Mouse (Mus musculus): ENCODE results near the gene Npw. TPM values are rescaled to one million over a fixed set of nuclear protein-coding genes. Genes with fewer than 3 reads are reported as not detected.
"Not testable (repeated sequence)": the region's sequence is repeated elsewhere in the genome, so short reads cannot be mapped to it uniquely, and the experiment has no call there.

Npw gene
- total and polyA plus RNA-seq, 3 experiments: not detected

DNA sequence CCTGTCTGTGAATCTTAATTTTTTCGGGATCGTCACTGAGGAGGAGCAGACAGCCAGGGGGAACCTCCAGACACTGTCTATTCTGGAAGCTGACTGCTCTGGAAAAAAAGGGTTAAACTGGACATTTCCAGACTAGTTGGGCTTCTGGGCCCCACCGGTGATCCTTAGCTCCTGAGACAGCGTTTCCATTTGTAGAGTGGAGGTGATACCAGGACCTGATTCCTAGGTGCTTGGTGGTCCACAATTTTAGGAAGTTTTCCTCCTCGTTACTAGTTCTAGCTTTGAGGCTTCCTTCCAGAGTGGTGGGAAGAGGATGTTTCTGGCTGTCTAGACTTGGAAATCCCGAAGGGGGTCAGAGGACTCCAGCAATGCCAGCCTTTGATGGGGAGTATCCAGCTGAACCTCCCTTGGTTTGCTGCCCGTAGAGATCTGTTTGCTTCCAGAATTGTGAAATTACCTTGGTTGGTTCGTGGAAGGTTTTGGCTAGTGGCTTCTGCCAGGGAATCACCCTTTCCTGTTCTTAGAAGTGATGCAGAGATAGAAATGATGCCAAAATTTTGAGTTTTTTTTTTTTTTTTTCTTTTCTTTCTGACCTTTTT, 12.1 kb upstream of the Npw start:
- no peak for DNase-seq
- H3K36me3 ChIP-seq (ENCODE audit: control insufficient read depth, insufficient read depth, low read length): no peaks in the 10 kb centered on the region
- intact Hi-C loops (cut with DNase I): no loop called here
- peak overlapping the region; percentile 91 for H3K4me3 ChIP-seq
- H3K9ac ChIP-seq (ENCODE audit: low read depth, low read length): peak overlapping the region; percentile 96
- WGBS: 3% methylated on average over 8 of the region's 8 CpGs
- TF ChIP-seq CTCF (IDR thresholded peaks at IDR 0.05) (no peak), POLR2A (IDR thresholded peaks at IDR 0.05; ENCODE audit: insufficient read depth, low read depth, low read length) (no peak), EP300 (IDR thresholded peaks at IDR 0.05; ENCODE audit: insufficient read depth, low read depth, low read length) (no peak)
- peak overlapping the region; percentile 94 for H3K27ac ChIP-seq
- no peaks in the 10 kb centered on the region for H3K27me3 ChIP-seq (ENCODE audit: control insufficient read depth, insufficient read depth, low read length)
- H3K79me2 ChIP-seq (replicated peaks; ENCODE audit: control insufficient read depth, insufficient read depth, low read length): peaks cover 1% of the 10 kb centered on the region
- H3K4me1 ChIP-seq (ENCODE audit: control insufficient read depth, insufficient read depth, low read length): peaks cover 14% of the 10 kb centered on the region

DNA sequence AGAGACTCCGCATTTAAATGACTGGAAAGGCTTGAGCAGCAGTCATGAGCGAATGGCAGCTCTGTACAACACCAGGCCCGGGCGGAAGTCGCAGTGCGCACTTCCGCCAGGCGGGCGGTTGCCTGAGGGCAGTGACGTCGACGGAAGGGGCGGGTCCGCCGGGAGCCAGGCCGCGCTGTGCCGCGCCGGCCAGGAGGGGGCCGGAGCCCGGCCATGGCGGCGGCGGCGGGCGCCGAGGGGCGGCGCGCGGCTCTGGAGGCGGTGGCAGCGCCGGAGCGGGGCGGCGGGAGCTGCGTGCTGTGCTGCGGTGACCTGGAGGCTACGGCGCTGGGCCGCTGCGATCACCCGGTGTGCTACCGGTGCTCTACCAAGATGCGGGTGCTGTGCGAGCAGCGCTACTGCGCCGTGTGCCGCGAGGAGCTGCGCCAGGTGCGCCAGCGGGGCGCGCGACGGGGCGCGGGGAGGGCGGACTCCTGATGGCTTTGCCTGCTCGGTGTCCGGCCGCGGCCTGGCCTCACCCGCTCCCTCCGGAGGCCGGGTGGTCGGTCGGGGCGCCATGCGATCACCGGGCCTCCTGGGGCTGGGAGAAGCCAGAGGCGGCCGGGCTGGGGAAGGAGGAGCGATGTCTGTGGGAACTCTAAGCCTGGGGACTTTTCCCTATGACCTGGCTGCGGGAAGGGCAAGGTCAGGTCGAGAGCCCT, 11.4 kb upstream of the Npw start, which contains the start of gene Zfp598:
Gene Zfp598 (plus strand): TSS at position 143 of the 701 bp plus-strand sequence.
- WGBS: 1% methylated on average over 76 of the region's 80 CpGs
- Histone ChIP-seq H3K9ac (ENCODE audit: low read depth, low read length) (peak within 1 kb of the TSS; percentile 96), H3K4me3 (peak within 1 kb of the TSS; percentile 91), H3K4me1 (ENCODE audit: control insufficient read depth, insufficient read depth, low read length) (peaks cover 14% of the 10 kb centered on the region), H3K79me2 (replicated peaks; ENCODE audit: control insufficient read depth, insufficient read depth, low read length) (peaks cover 1% of the 10 kb centered on the region), H3K27ac (peak within 1 kb of the TSS; percentile 94), H3K36me3 (ENCODE audit: control insufficient read depth, insufficient read depth, low read length) (no peaks in the 10 kb centered on the region), H3K27me3 (ENCODE audit: control insufficient read depth, insufficient read depth, low read length) (no peaks in the 10 kb centered on the region)
- peak; percentile 97 to 98 for DNase-seq
- TF ChIP-seq CTCF (IDR thresholded peaks at IDR 0.05) (peak; percentile 58), POLR2A (IDR thresholded peaks at IDR 0.05; ENCODE audit: insufficient read depth, low read depth, low read length) (peak; percentile 88), EP300 (IDR thresholded peaks at IDR 0.05; ENCODE audit: insufficient read depth, low read depth, low read length) (peak; percentile 53; the same call in 1 of the 2 replicates)
- intact Hi-C loops (cut with DNase I): loop anchor here (2.0 to 5.0 kb wide), 2 partner anchors 37 to 192 kb away; partner anchors contain the start of genes Mlst8 and Tbl3

DNA sequence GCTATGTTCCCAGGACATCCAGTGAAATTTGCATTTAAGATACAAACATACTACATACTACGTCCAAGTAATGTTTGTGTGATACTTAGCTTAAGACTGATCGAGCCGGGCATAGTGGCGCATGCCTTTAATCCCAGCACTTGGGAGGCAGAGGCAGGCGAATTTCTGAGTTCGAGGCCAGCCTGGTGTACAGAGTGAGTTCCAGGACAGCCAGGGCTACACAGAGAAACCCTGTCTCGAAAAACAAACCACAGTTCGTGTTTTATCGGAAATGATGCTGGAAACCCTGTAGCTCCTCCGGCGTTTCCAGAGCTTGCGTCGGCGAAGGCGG, 10.9 kb upstream of the Npw start:
- not testable (repeated sequence) for H3K79me2 ChIP-seq (replicated peaks; ENCODE audit: control insufficient read depth, insufficient read depth, low read length); H3K27me3 ChIP-seq (ENCODE audit: control insufficient read depth, insufficient read depth, low read length); DNase-seq; H3K36me3 ChIP-seq (ENCODE audit: control insufficient read depth, insufficient read depth, low read length)
- peaks cover 13% of the 10 kb centered on the region for H3K4me1 ChIP-seq (ENCODE audit: control insufficient read depth, insufficient read depth, low read length)
- WGBS: 6% methylated on average over 15 of the region's 15 CpGs
- peak overlapping the region; percentile 60 for H3K9ac ChIP-seq (ENCODE audit: low read depth, low read length)
- peak overlapping the region; percentile 82 for H3K27ac ChIP-seq
- peak overlapping the region; percentile 60 for H3K4me3 ChIP-seq
- intact Hi-C loops (cut with DNase I): loop anchor here (2.0 to 5.0 kb wide), 2 partner anchors 38 to 192 kb away; partner anchors contain the start of genes Mlst8 and Tbl3

DNA sequence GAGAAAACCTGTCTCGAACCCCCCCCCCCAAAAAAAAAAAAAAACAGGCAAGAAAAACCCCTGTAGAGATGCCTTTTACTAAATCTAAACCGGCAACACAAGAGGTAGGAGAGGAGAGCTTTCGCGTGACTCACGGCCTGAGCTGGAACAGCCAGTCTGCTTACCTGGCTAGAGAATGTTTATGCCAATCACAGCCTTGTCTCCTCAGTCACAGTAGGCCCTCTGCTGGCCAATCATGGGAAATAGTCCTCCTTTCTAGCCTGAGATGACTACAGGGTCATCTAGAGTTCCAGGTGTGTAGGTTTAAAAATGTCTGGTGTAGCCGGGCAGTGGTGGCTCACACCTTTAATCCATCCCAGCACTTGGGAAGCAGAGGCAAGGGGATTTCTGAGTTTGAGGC, 9.2 kb upstream of the Npw start:
- no peaks in the 10 kb centered on the region; the same call in 1 of the 2 replicates for H3K79me2 ChIP-seq (replicated peaks; ENCODE audit: control insufficient read depth, insufficient read depth, low read length)
- H3K36me3 ChIP-seq (ENCODE audit: control insufficient read depth, insufficient read depth, low read length): no peaks in the 10 kb centered on the region
- H3K4me1 ChIP-seq (ENCODE audit: control insufficient read depth, insufficient read depth, low read length): peaks cover 13% of the 10 kb centered on the region
- intact Hi-C loops (cut with DNase I): loop anchor here (5.0 kb wide), 1 partner anchor 190 kb away; the partner anchor contains the start of gene Mlst8
- TF ChIP-seq POLR2A (IDR thresholded peaks at IDR 0.05; ENCODE audit: insufficient read depth, low read depth, low read length) (no peak), EP300 (IDR thresholded peaks at IDR 0.05; ENCODE audit: insufficient read depth, low read depth, low read length) (0 out of 2 replicates have a peak, but pooled peaks have one; percentile 55), CTCF (IDR thresholded peaks at IDR 0.05) (peak; percentile 82)
- 16% methylated on average over 6 of the region's 6 CpGs for WGBS
- H3K9ac ChIP-seq (ENCODE audit: low read depth, low read length): no peak overlapping the region
- peak; percentile 51 to 63 for DNase-seq
- H3K4me3 ChIP-seq: no peak overlapping the region
- H3K27ac ChIP-seq: no peak overlapping the region
- no peaks in the 10 kb centered on the region for H3K27me3 ChIP-seq (ENCODE audit: control insufficient read depth, insufficient read depth, low read length)

DNA sequence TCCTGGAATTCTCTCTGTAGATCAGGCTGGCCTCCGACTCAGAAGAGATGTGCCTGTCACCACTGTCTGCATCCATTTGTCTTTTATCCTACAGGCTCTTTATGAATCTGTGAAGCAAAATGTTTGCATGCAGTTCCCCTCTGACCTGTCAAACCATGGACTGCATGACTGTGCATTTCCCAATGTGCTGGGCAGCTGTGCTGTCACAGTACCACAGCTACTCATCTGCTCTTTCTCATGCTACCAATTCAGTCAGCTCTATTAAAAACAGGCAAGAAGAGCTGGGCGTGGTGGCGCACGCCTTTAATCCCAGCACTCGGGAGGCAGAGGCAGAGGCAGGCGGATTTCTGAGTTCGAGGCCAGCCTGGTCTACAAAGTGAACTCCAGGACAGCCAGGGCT, 8.8 kb upstream of the Npw start:
- H3K27ac ChIP-seq: not testable (repeated sequence)

DNA sequence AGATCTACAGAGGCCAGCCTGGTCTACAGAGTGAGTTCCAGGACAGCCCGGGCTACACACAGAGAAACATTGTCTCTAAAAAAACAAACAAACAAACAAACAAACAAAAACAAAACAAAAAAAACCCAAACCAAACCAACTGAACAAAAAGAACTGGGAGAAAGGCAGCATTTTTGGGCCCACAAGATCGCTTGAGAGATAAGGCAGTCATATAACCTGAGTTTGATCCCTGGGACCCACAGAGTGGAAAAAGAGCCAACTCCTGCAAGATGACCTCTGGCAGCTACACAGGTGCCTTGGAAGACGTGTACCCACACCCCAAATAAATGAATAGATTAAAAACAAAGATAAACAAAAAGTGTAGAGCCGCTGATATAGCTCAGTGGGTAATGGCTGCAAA, 3.3 kb downstream of the Npw start:
- intact Hi-C loops (cut with DNase I): loop anchor here (2.0 to 5.0 kb wide), 3 partner anchors 58 to 128 kb away; partner anchors contain the start of gene Traf7
- TF ChIP-seq CTCF (IDR thresholded peaks at IDR 0.05) (no peak), EP300 (IDR thresholded peaks at IDR 0.05; ENCODE audit: insufficient read depth, low read depth, low read length) (no peak), POLR2A (IDR thresholded peaks at IDR 0.05; ENCODE audit: insufficient read depth, low read depth, low read length) (no peak)
- no peaks in the 10 kb centered on the region for H3K36me3 ChIP-seq (ENCODE audit: control insufficient read depth, insufficient read depth, low read length)
- no peak overlapping the region for H3K4me3 ChIP-seq
- no peak overlapping the region for H3K27ac ChIP-seq
- H3K27me3 ChIP-seq (ENCODE audit: control insufficient read depth, insufficient read depth, low read length): peaks cover 15% of the 10 kb centered on the region
- H3K4me1 ChIP-seq (ENCODE audit: control insufficient read depth, insufficient read depth, low read length): peaks cover 8% of the 10 kb centered on the region
- H3K9ac ChIP-seq (ENCODE audit: low read depth, low read length): no peak overlapping the region
- peaks cover under 1% of the 10 kb centered on the region; the same call in 1 of the 2 replicates for H3K79me2 ChIP-seq (replicated peaks; ENCODE audit: control insufficient read depth, insufficient read depth, low read length)
- no peak for DNase-seq
- 79% methylated on average over 4 of the region's 4 CpGs for WGBS

More for the DNA sequence above, 8.8 kb upstream of the Npw start:
- DNase-seq; H3K9ac ChIP-seq (ENCODE audit: low read depth, low read length); H3K36me3 ChIP-seq (ENCODE audit: control insufficient read depth, insufficient read depth, low read length); H3K79me2 ChIP-seq (replicated peaks; ENCODE audit: control insufficient read depth, insufficient read depth, low read length); H3K4me3 ChIP-seq; H3K27me3 ChIP-seq (ENCODE audit: control insufficient read depth, insufficient read depth, low read length); H3K4me1 ChIP-seq (ENCODE audit: control insufficient read depth, insufficient read depth, low read length): not testable (repeated sequence)
- intact Hi-C loops (cut with DNase I): loop anchor here (5.0 kb wide), 1 partner anchor 190 kb away; the partner anchor contains the start of gene Mlst8
- WGBS: 53% methylated on average over 7 of the region's 7 CpGs
